Mouse (Mus musculus): ENCODE measurements around the gene BC051665. TPM values are rescaled to one million over a fixed set of nuclear protein-coding genes. Genes with fewer than 3 reads are reported as not detected.

BC051665 gene
- polyA plus RNA-seq, 1 experiment from 2014 or later = not detected

- Histone ChIP-seq H3K36me3 (peaks cover 43% of the 10 kb centered on the region), H3K27ac (replicated peaks) (no peak overlapping the region), H3K9ac (replicated peaks) (no peak overlapping the region), H3K4me3 (no peak overlapping the region), H3K4me1 (no peaks in the 10 kb centered on the region), H3K4me2 (replicated peaks) (no peak overlapping the region), H3K9me3 (no peaks in the 10 kb centered on the region), H3K27me3 (no peaks in the 10 kb centered on the region)
- ATAC-seq (ENCODE audit: low FRiP score, low read depth) = no peak
- 43% methylated on average over 6 of the region's 6 CpGs for WGBS
Observed at GRCm38 (mm10) chr13:60759136-60759535, 27.0 kb downstream of the BC051665 start.

GRCm38 (mm10) chr13:60757292-60757691 is 28.9 kb downstream of the BC051665 start:
- Histone ChIP-seq H3K4me1 (no peaks in the 10 kb centered on the region), H3K4me2 (replicated peaks) (no peak overlapping the region), H3K9ac (replicated peaks) (no peak overlapping the region), H3K36me3 (peaks cover 49% of the 10 kb centered on the region), H3K4me3 (no peak overlapping the region), H3K9me3 (no peaks in the 10 kb centered on the region), H3K27me3 (no peaks in the 10 kb centered on the region), H3K27ac (replicated peaks) (no peak overlapping the region)
- ATAC-seq (ENCODE audit: low FRiP score, low read depth) = no peak
- 91% methylated on average over 13 of the region's 13 CpGs for WGBS

- 89% methylated on average over 2 of the region's 2 CpGs for WGBS
Observed at GRCm38 (mm10) chr13:60755251-60755650, 30.9 kb downstream of the BC051665 start.

GRCm38 (mm10) chr13:60753216-60753615 is 32.9 kb downstream of the BC051665 start:
- ATAC-seq (ENCODE audit: low FRiP score, low read depth) = no peak
- H3K9ac ChIP-seq (replicated peaks) = no peak overlapping the region
- H3K27ac ChIP-seq (replicated peaks) = no peak overlapping the region
- H3K36me3 ChIP-seq = peaks cover 71% of the 10 kb centered on the region
- no peaks in the 10 kb centered on the region for H3K9me3 ChIP-seq
- no peak overlapping the region for H3K4me2 ChIP-seq (replicated peaks)
- no peaks in the 10 kb centered on the region for H3K27me3 ChIP-seq
- H3K4me1 ChIP-seq = no peaks in the 10 kb centered on the region
- WGBS = 96% methylated on average over 6 of the region's 6 CpGs
- H3K4me3 ChIP-seq = no peak overlapping the region

More at GRCm38 (mm10) chr13:60755251-60755650, 30.9 kb downstream of the BC051665 start:
- Histone ChIP-seq H3K4me1 (no peaks in the 10 kb centered on the region), H3K9ac (replicated peaks) (no peak overlapping the region), H3K27ac (replicated peaks) (no peak overlapping the region), H3K9me3 (no peaks in the 10 kb centered on the region), H3K4me2 (replicated peaks) (no peak overlapping the region), H3K36me3 (peaks cover 52% of the 10 kb centered on the region), H3K4me3 (no peak overlapping the region), H3K27me3 (no peaks in the 10 kb centered on the region)
- no peak for ATAC-seq (ENCODE audit: low FRiP score, low read depth)

GRCm38 (mm10) chr13:60750930-60751329 is 35.2 kb downstream of the BC051665 start:
- Histone ChIP-seq H3K9ac (replicated peaks) (no peak overlapping the region), H3K4me1 (no peaks in the 10 kb centered on the region), H3K9me3 (no peaks in the 10 kb centered on the region), H3K4me3 (no peak overlapping the region), H3K27me3 (no peaks in the 10 kb centered on the region), H3K4me2 (replicated peaks) (no peak overlapping the region), H3K27ac (replicated peaks) (no peak overlapping the region), H3K36me3 (peaks cover 67% of the 10 kb centered on the region)
- no peak for ATAC-seq (ENCODE audit: low FRiP score, low read depth)
- WGBS = 96% methylated on average over 7 of the region's 7 CpGs

- Histone ChIP-seq H3K4me3 (no peak overlapping the region), H3K4me2 (replicated peaks) (no peak overlapping the region), H3K9ac (replicated peaks) (no peak overlapping the region), H3K9me3 (no peaks in the 10 kb centered on the region), H3K27me3 (no peaks in the 10 kb centered on the region), H3K27ac (replicated peaks) (no peak overlapping the region), H3K4me1 (peaks cover 4% of the 10 kb centered on the region), H3K36me3 (peaks cover 55% of the 10 kb centered on the region)
- WGBS = 93% methylated on average over 2 of the region's 2 CpGs
- ATAC-seq (ENCODE audit: low FRiP score, low read depth) = no peak
Observed at GRCm38 (mm10) chr13:60748556-60748955, 37.6 kb downstream of the BC051665 start.

- Histone ChIP-seq H3K27me3 (no peaks in the 10 kb centered on the region), H3K9ac (replicated peaks) (no peak overlapping the region), H3K27ac (replicated peaks) (no peak overlapping the region), H3K36me3 (peaks cover 41% of the 10 kb centered on the region), H3K4me1 (peaks cover 7% of the 10 kb centered on the region), H3K4me3 (no peak overlapping the region), H3K4me2 (replicated peaks) (no peak overlapping the region), H3K9me3 (no peaks in the 10 kb centered on the region)
- WGBS = 89% methylated on average over 1 of the region's 1 CpGs
- no peak for ATAC-seq (ENCODE audit: low FRiP score, low read depth)
Observed at GRCm38 (mm10) chr13:60747201-60747600, 39.0 kb downstream of the BC051665 start.

- H3K27ac ChIP-seq (replicated peaks) = no peak overlapping the region
- 55% methylated on average over 1 of the region's 1 CpGs for WGBS
- no peak for ATAC-seq (ENCODE audit: low FRiP score, low read depth)
- H3K4me2 ChIP-seq (replicated peaks) = no peak overlapping the region
- no peak overlapping the region for H3K4me3 ChIP-seq
- peaks cover 7% of the 10 kb centered on the region for H3K4me1 ChIP-seq
- H3K9ac ChIP-seq (replicated peaks) = no peak overlapping the region
- no peaks in the 10 kb centered on the region for H3K27me3 ChIP-seq
- H3K36me3 ChIP-seq = peaks cover 37% of the 10 kb centered on the region
- no peaks in the 10 kb centered on the region for H3K9me3 ChIP-seq
Observed at GRCm38 (mm10) chr13:60746271-60746670, 39.9 kb downstream of the BC051665 start.

GRCm38 (mm10) chr13:60745358-60745757 is 40.8 kb downstream of the BC051665 start:
- H3K36me3 ChIP-seq = peaks cover 33% of the 10 kb centered on the region
- no peak for ATAC-seq (ENCODE audit: low FRiP score, low read depth)
- H3K27ac ChIP-seq (replicated peaks) = no peak overlapping the region
- peaks cover 7% of the 10 kb centered on the region for H3K4me1 ChIP-seq
- no peaks in the 10 kb centered on the region for H3K27me3 ChIP-seq
- no peak overlapping the region for H3K4me3 ChIP-seq
- 93% methylated on average over 12 of the region's 12 CpGs for WGBS
- H3K9me3 ChIP-seq = no peaks in the 10 kb centered on the region
- H3K9ac ChIP-seq (replicated peaks) = no peak overlapping the region
- H3K4me2 ChIP-seq (replicated peaks) = no peak overlapping the region

GRCm38 (mm10) chr13:60744736-60745135 is 41.4 kb downstream of the BC051665 start:
- Histone ChIP-seq H3K4me1 (peaks cover 7% of the 10 kb centered on the region), H3K9ac (replicated peaks) (no peak overlapping the region), H3K9me3 (no peaks in the 10 kb centered on the region), H3K4me3 (no peak overlapping the region), H3K36me3 (peaks cover 34% of the 10 kb centered on the region), H3K4me2 (replicated peaks) (no peak overlapping the region), H3K27ac (replicated peaks) (no peak overlapping the region), H3K27me3 (no peaks in the 10 kb centered on the region)
- ATAC-seq (ENCODE audit: low FRiP score, low read depth) = no peak
- WGBS = 89% methylated on average over 3 of the region's 3 CpGs

- no peak overlapping the region for H3K4me2 ChIP-seq (replicated peaks)
- H3K4me3 ChIP-seq = no peak overlapping the region
- no peak overlapping the region for H3K9ac ChIP-seq (replicated peaks)
- H3K27ac ChIP-seq (replicated peaks) = no peak overlapping the region
- H3K36me3 ChIP-seq = peaks cover 32% of the 10 kb centered on the region
- ATAC-seq (ENCODE audit: low FRiP score, low read depth) = peak; percentile 69
- H3K9me3 ChIP-seq = no peaks in the 10 kb centered on the region
- WGBS = 43% methylated on average over 7 of the region's 7 CpGs
- no peaks in the 10 kb centered on the region for H3K27me3 ChIP-seq
- H3K4me1 ChIP-seq = peaks cover 7% of the 10 kb centered on the region
Observed at GRCm38 (mm10) chr13:60744078-60744460, 42.1 kb downstream of the BC051665 start.

GRCm38 (mm10) chr13:60743381-60744077 is 42.6 kb downstream of the BC051665 start:
- no peak overlapping the region for H3K4me2 ChIP-seq (replicated peaks)
- peak overlapping the region; percentile 8; the same call in 1 of the 2 replicates for H3K27ac ChIP-seq (replicated peaks)
- H3K4me3 ChIP-seq = no peak overlapping the region
- H3K4me1 ChIP-seq = peaks cover 7% of the 10 kb centered on the region
- ATAC-seq (ENCODE audit: low FRiP score, low read depth) = peak; percentile 20; the same call in 1 of the 2 replicates
- H3K27me3 ChIP-seq = no peaks in the 10 kb centered on the region
- no peaks in the 10 kb centered on the region for H3K9me3 ChIP-seq
- whole genome bisulfite sequencing = 79% methylated on average over 13 of the region's 13 CpGs
- H3K36me3 ChIP-seq = peaks cover 26% of the 10 kb centered on the region
- H3K9ac ChIP-seq (replicated peaks) = no peak overlapping the region

GRCm38 (mm10) chr13:60742611-60743010 is 43.6 kb downstream of the BC051665 start:
- Histone ChIP-seq H3K27ac (replicated peaks) (no peak overlapping the region), H3K36me3 (peaks cover 20% of the 10 kb centered on the region), H3K4me3 (no peak overlapping the region), H3K4me2 (replicated peaks) (no peak overlapping the region), H3K4me1 (peaks cover 14% of the 10 kb centered on the region), H3K9me3 (no peaks in the 10 kb centered on the region), H3K27me3 (no peaks in the 10 kb centered on the region), H3K9ac (replicated peaks) (no peak overlapping the region)
- 89% methylated on average over 3 of the region's 3 CpGs for WGBS
- no peak for ATAC-seq (ENCODE audit: low FRiP score, low read depth)
